Mouse (Mus musculus): Measurements from ENCODE around the gene Ncoa3. TPM values are rescaled to one million over a fixed set of nuclear protein-coding genes. Genes with fewer than 3 reads are reported as not detected.

The Ncoa3 gene
- polyA plus RNA-seq, 1 experiment = 34.2 TPM

- no peak for DNase-seq (ENCODE audit: extremely low spot score in 1 of 2, low spot score in 1 of 2)
These were observed 8.3 kb downstream of the Ncoa3 start for GRCm38 (mm10) chr2:166000769-166001168.

GRCm38 (mm10) chr2:166001362-166001761 is 8.9 kb downstream of the Ncoa3 start:
- no peak for DNase-seq (ENCODE audit: extremely low spot score in 1 of 2, low spot score in 1 of 2)

GRCm38 (mm10) chr2:166001768-166002167 is 9.3 kb downstream of the Ncoa3 start:
- DNase-seq (ENCODE audit: extremely low spot score in 1 of 2, low spot score in 1 of 2) = no peak

GRCm38 (mm10) chr2:166002429-166002828 is 10.0 kb downstream of the Ncoa3 start:
- no peak for DNase-seq (ENCODE audit: extremely low spot score in 1 of 2, low spot score in 1 of 2)

- no peak for DNase-seq (ENCODE audit: extremely low spot score in 1 of 2, low spot score in 1 of 2)
These were observed 10.6 kb downstream of the Ncoa3 start for GRCm38 (mm10) chr2:166003004-166003403.

- no peak for DNase-seq (ENCODE audit: extremely low spot score in 1 of 2, low spot score in 1 of 2)
These were observed 14.6 kb downstream of the Ncoa3 start for GRCm38 (mm10) chr2:166007046-166007445.

- no peak for DNase-seq (ENCODE audit: extremely low spot score in 1 of 2, low spot score in 1 of 2)
These were observed 16.3 kb downstream of the Ncoa3 start for GRCm38 (mm10) chr2:166008558-166009392.

GRCm38 (mm10) chr2:166009393-166009947 is 17.0 kb downstream of the Ncoa3 start:
- DNase-seq (ENCODE audit: extremely low spot score in 1 of 2, low spot score in 1 of 2) = no peak

GRCm38 (mm10) chr2:166010321-166010720 is 17.9 kb downstream of the Ncoa3 start:
- DNase-seq (ENCODE audit: extremely low spot score in 1 of 2, low spot score in 1 of 2) = no peak

GRCm38 (mm10) chr2:166011422-166011821 is 19.0 kb downstream of the Ncoa3 start:
- no peak for DNase-seq (ENCODE audit: extremely low spot score in 1 of 2, low spot score in 1 of 2)

- DNase-seq (ENCODE audit: extremely low spot score in 1 of 2, low spot score in 1 of 2) = no peak
These were observed 19.7 kb downstream of the Ncoa3 start for GRCm38 (mm10) chr2:166012145-166012544.

- no peak for DNase-seq (ENCODE audit: extremely low spot score in 1 of 2, low spot score in 1 of 2)
These were observed 26.3 kb downstream of the Ncoa3 start for GRCm38 (mm10) chr2:166018769-166019168.

- no peak for DNase-seq (ENCODE audit: extremely low spot score in 1 of 2, low spot score in 1 of 2)
These were observed 27.6 kb downstream of the Ncoa3 start for GRCm38 (mm10) chr2:166020026-166020425.

- DNase-seq (ENCODE audit: extremely low spot score in 1 of 2, low spot score in 1 of 2) = no peak
These were observed 28.7 kb downstream of the Ncoa3 start for GRCm38 (mm10) chr2:166021073-166021610.

- DNase-seq (ENCODE audit: extremely low spot score in 1 of 2, low spot score in 1 of 2) = no peak
These were observed 29.2 kb downstream of the Ncoa3 start for GRCm38 (mm10) chr2:166021642-166022041.

GRCm38 (mm10) chr2:166022327-166022726 is 29.9 kb downstream of the Ncoa3 start:
- no peak for DNase-seq (ENCODE audit: extremely low spot score in 1 of 2, low spot score in 1 of 2)

GRCm38 (mm10) chr2:166024079-166024478 is 31.6 kb downstream of the Ncoa3 start:
- DNase-seq (ENCODE audit: extremely low spot score in 1 of 2, low spot score in 1 of 2) = no peak

- DNase-seq (ENCODE audit: extremely low spot score in 1 of 2, low spot score in 1 of 2) = no peak
These were observed 32.2 kb downstream of the Ncoa3 start for GRCm38 (mm10) chr2:166024621-166025020.

GRCm38 (mm10) chr2:166025943-166026342 is 33.5 kb downstream of the Ncoa3 start:
- no peak for DNase-seq (ENCODE audit: extremely low spot score in 1 of 2, low spot score in 1 of 2)

GRCm38 (mm10) chr2:166027834-166028233 is 35.4 kb downstream of the Ncoa3 start:
- no peak for DNase-seq (ENCODE audit: extremely low spot score in 1 of 2, low spot score in 1 of 2)

GRCm38 (mm10) chr2:166029232-166029631 is 36.8 kb downstream of the Ncoa3 start:
- DNase-seq (ENCODE audit: extremely low spot score in 1 of 2, low spot score in 1 of 2) = no peak

Measured in frontal cortex, adult 2 months (tissue).